Mouse (Mus musculus) layer of hippocampus, adult 9-11 months (tissue): ENCODE data around the gene Nodal.

Source experiments
- DNase-seq: peaks from one replicate; pipeline ENCODE4 v3.0.0; 2022

Nodal gene

GRCm38 (mm10) chr10:61399156-61399734, 18.5 kb upstream of the Nodal start:
- DNase-seq: peak; percentile 54

GRCm38 (mm10) chr10:61400407-61400806, 17.4 kb upstream of the Nodal start:
- no peak for DNase-seq

- no peak for DNase-seq
These were observed 15.3 kb upstream of the Nodal start for GRCm38 (mm10) chr10:61402480-61402879.

GRCm38 (mm10) chr10:61402911-61403310, 14.9 kb upstream of the Nodal start:
- no peak for DNase-seq

GRCm38 (mm10) chr10:61405958-61406357, 11.8 kb upstream of the Nodal start:
- DNase-seq: no peak

- no peak for DNase-seq
These were observed 8.0 kb upstream of the Nodal start for GRCm38 (mm10) chr10:61409776-61410175.

GRCm38 (mm10) chr10:61410193-61410592, 7.6 kb upstream of the Nodal start:
- no peak for DNase-seq

GRCm38 (mm10) chr10:61412910-61413625, 4.7 kb upstream of the Nodal start:
- DNase-seq: no peak

GRCm38 (mm10) chr10:61415240-61415639, 2.5 kb upstream of the Nodal start:
- no peak for DNase-seq

- no peak for DNase-seq
These were observed 1.9 kb upstream of the Nodal start for GRCm38 (mm10) chr10:61415890-61416289.

- no peak for DNase-seq
These were observed 1.2 kb upstream of the Nodal start for GRCm38 (mm10) chr10:61416561-61416960.

GRCm38 (mm10) chr10:61417046-61417445, 726 bp upstream of the Nodal start:
- no peak for DNase-seq

GRCm38 (mm10) chr10:61418131-61418900, 544 bp downstream of the Nodal start:
- DNase-seq: no peak

GRCm38 (mm10) chr10:61419146-61419545, 1.4 kb downstream of the Nodal start:
- no peak for DNase-seq

- no peak for DNase-seq
These were observed 2.2 kb downstream of the Nodal start for GRCm38 (mm10) chr10:61420011-61420410.

- DNase-seq: no peak
These were observed 5.1 kb downstream of the Nodal start for GRCm38 (mm10) chr10:61422861-61423260.

GRCm38 (mm10) chr10:61423289-61423688, 5.5 kb downstream of the Nodal start:
- no peak for DNase-seq

- DNase-seq: no peak
These were observed 6.7 kb downstream of the Nodal start for GRCm38 (mm10) chr10:61424500-61424899.

- DNase-seq: no peak
These were observed 7.3 kb downstream of the Nodal start for GRCm38 (mm10) chr10:61425047-61425446.

- DNase-seq: no peak
These were observed 8.5 kb downstream of the Nodal start for GRCm38 (mm10) chr10:61426251-61426757.

- no peak for DNase-seq
These were observed 10.2 kb downstream of the Nodal start for GRCm38 (mm10) chr10:61427951-61428350.

- DNase-seq: no peak
These were observed 10.6 kb downstream of the Nodal start for GRCm38 (mm10) chr10:61428416-61428815.

GRCm38 (mm10) chr10:61429043-61429442, 11.3 kb downstream of the Nodal start:
- DNase-seq: no peak

GRCm38 (mm10) chr10:61431375-61431774, 13.6 kb downstream of the Nodal start:
- DNase-seq: peak; percentile 75
